8 mouse cellular contexts compared by ENCODE assay signal in the genomic region with DNA sequence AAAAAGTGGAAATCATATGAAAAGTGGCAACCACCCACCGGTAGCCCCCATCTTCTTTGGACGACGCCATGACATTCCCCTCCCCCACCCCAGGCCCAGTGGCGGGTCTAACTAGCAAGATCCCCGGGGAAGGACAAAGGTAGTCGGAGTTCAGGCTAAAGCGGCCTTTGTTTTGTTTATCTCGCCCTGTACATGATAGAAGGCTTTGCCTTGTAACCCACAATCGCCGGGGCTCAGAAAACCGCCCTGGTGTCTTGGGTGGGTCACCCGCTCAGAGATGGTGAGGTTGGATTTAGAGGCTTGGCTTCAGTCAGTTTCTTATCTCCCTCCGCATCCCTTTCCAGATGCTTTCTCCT. TPM values are rescaled to one million over a fixed set of nuclear protein-coding genes. Genes with fewer than 3 reads are reported as not detected.
DNase-seq lines count a peak whose midpoint lies in the region; ATAC-seq lines count a peak whose summit lies in the region.

No protein-coding gene starts in this region.

- peak overlapping the region; percentile 14 for H3K4me3 ChIP-seq in heart, embryonic 12.5 days
- peak overlapping the region; percentile 15 for H3K4me3 ChIP-seq in embryonic facial prominence, embryonic 13.5 days
- H3K4me3 ChIP-seq in limb, embryonic 11.5 days (ENCODE audit: low read depth, low read length): no peak overlapping the region

- H3K27me3 ChIP-seq in heart, embryonic 12.5 days (replicated peaks): no peaks in the 10 kb centered on the region
- H3K27me3 ChIP-seq in embryonic facial prominence, embryonic 13.5 days: peaks cover 11% of the 10 kb centered on the region
- H3K27me3 ChIP-seq in limb, embryonic 11.5 days (ENCODE audit: control insufficient read depth, insufficient read depth, low read length): no peaks in the 10 kb centered on the region; the same call in 1 of the 2 replicates

- ATAC-seq in heart, embryonic 12.5 days (ENCODE audit: insufficient number of reproducible peaks, low FRiP score): no peak
- ATAC-seq in embryonic facial prominence, embryonic 13.5 days (ENCODE audit: insufficient number of reproducible peaks, insufficient read depth, low FRiP score, low TSS enrichment, low read depth): no peak
- ATAC-seq in limb, embryonic 11.5 days (ENCODE audit: insufficient number of reproducible peaks, low FRiP score, low TSS enrichment, low read depth): no peak

- H3K4me1 ChIP-seq in heart, embryonic 12.5 days (replicated peaks): peaks cover 10% of the 10 kb centered on the region
- peaks cover 5% of the 10 kb centered on the region for H3K4me1 ChIP-seq in embryonic facial prominence, embryonic 13.5 days
- no peaks in the 10 kb centered on the region for H3K4me1 ChIP-seq in limb, embryonic 11.5 days (ENCODE audit: control insufficient read depth, insufficient read depth, low read length)

- DNase-seq in heart, postnatal 25 days (ENCODE audit: low spot score): no peak
- DNase-seq in limb, embryonic 11.5 days (ENCODE audit: low spot score): peak; percentile 36
- peak; percentile 42 for DNase-seq in neural tube, embryonic 10.5 days (ENCODE audit: extremely low spot score, low spot score)
- no peak for DNase-seq in adrenal gland, adult 18-20 months (ENCODE audit: low spot score in 2 of 2)
- no peak for DNase-seq in gastrocnemius, postnatal 10 days
- no peak for DNase-seq in adrenal gland, postnatal 4 days (ENCODE audit: low spot score in 2 of 2)

- H3K9me3 ChIP-seq in heart, embryonic 12.5 days (replicated peaks): no peaks in the 10 kb centered on the region
- no peaks in the 10 kb centered on the region for H3K9me3 ChIP-seq in embryonic facial prominence, embryonic 13.5 days
- no peaks in the 10 kb centered on the region for H3K9me3 ChIP-seq in limb, embryonic 11.5 days (ENCODE audit: control insufficient read depth, low read length)

- WGBS in heart, embryonic 12.5 days: 3% methylated on average over 13 of the region's 13 CpGs
- WGBS in embryonic facial prominence, embryonic 13.5 days: 12% methylated on average over 13 of the region's 13 CpGs
- WGBS in limb, embryonic 11.5 days: 16% methylated on average over 13 of the region's 13 CpGs

- intact Hi-C loops in heart, postnatal 25 days (cut with DNase I): no loop called here

- no peak overlapping the region for H3K27ac ChIP-seq in heart, embryonic 12.5 days (ENCODE audit: poor library complexity, severe bottlenecking)
- H3K27ac ChIP-seq in embryonic facial prominence, embryonic 13.5 days: no peak overlapping the region
- no peak overlapping the region for H3K27ac ChIP-seq in limb, embryonic 11.5 days (replicated peaks; ENCODE audit: low read depth, low read length)

- no peak overlapping the region for H3K9ac ChIP-seq in heart, embryonic 12.5 days
- peak overlapping the region; percentile 54; the same call in 1 of the 2 replicates for H3K9ac ChIP-seq in embryonic facial prominence, embryonic 13.5 days
- H3K9ac ChIP-seq in limb, embryonic 11.5 days (ENCODE audit: low read length): no peak overlapping the region

- peak overlapping the region; percentile 59 for H3K4me2 ChIP-seq in heart, embryonic 12.5 days
- H3K4me2 ChIP-seq in embryonic facial prominence, embryonic 13.5 days: peak overlapping the region; percentile 50
- peak overlapping the region; percentile 25 for H3K4me2 ChIP-seq in limb, embryonic 11.5 days (ENCODE audit: low read depth, severe bottlenecking)

- H3K36me3 ChIP-seq in heart, embryonic 12.5 days: no peaks in the 10 kb centered on the region
- no peaks in the 10 kb centered on the region for H3K36me3 ChIP-seq in embryonic facial prominence, embryonic 13.5 days
- no peaks in the 10 kb centered on the region for H3K36me3 ChIP-seq in limb, embryonic 11.5 days (ENCODE audit: control insufficient read depth, insufficient read depth, low read length)

RNA-seq across cellular contexts. Expression of a gene that starts 54.4 kb away (rescaled TPM):
- polyA plus RNA-seq in heart, embryonic 12.5 days (2016; fragmentation: Nextera tagmentation; extraction: Ambion mirVana): 18.2 and 19.2 TPM in 2 replicates
- 10 to 100 TPM; 10.1 to 12.0 TPM for total RNA-seq in heart, postnatal 25 days (2021)
- 25.6 and 26.8 TPM in 2 replicates for polyA plus RNA-seq in embryonic facial prominence, embryonic 13.5 days (2015; fragmentation: Nextera tagmentation; extraction: Ambion mirVana)
- 38.6 and 42.2 TPM in 2 replicates for polyA plus RNA-seq in limb, embryonic 11.5 days (2014; fragmentation: Nextera tagmentation; extraction: Ambion mirVana)
- 10 to 100 TPM; 15.3 to 19.7 TPM for total RNA-seq in adrenal gland, adult 18-20 months (2021)
- 10 to 100 TPM in 1 of 2 experiments, 1 to 10 TPM in 1; 8.7 to 10.3 TPM for total RNA-seq in gastrocnemius, postnatal 10 days (2021)
- total RNA-seq in adrenal gland, postnatal 4 days (2021): 10 to 100 TPM; 24.0 to 24.3 TPM

Comparison
In these comparisons a context has a peak if more than half of its experiments do, and no peak if none do; other contexts are left out.
1. DNase-seq: peak in limb, embryonic 11.5 days (single experiment) and neural tube, embryonic 10.5 days (single experiment); none in heart, postnatal 25 days (single experiment), adrenal gland, adult 18-20 months (0 of 2), gastrocnemius, postnatal 10 days (single experiment) and adrenal gland, postnatal 4 days (0 of 2).
2. Peak in every context shown above with its lines, with median percentiles within 50 percentile points of each other: H3K4me2 ChIP-seq.